Mouse (Mus musculus) forebrain, embryonic 10.5 days (tissue): ENCODE measurements around the gene Tcl1b4. TPM values are rescaled to one million over a fixed set of nuclear protein-coding genes. Genes with fewer than 3 reads are reported as not detected.
"Not testable (repeated sequence)": the region's sequence is repeated elsewhere in the genome, so short reads cannot be mapped to it uniquely, and the experiment has no call there.

Source experiments
- DNase-seq: peaks from one replicate; pipeline ENCODE4 v3.0.0-alpha.2; 2017; ENCODE audit warnings: low spot score; ENCODE audit errors: extremely low spot score
- H3K27ac ChIP-seq: fragments of 300-500 bp; sonication (generic); 2 replicates; pipeline ENCODE4 v1.5.1; 2016; ENCODE audit warnings: mild to moderate bottlenecking
- H3K27me3 ChIP-seq: fragments of 300-500 bp; sonication (generic); 2 replicates; pipeline ENCODE4 v1.6.1; 2016; ENCODE audit warnings: mild to moderate bottlenecking; ENCODE audit not compliant: poor library complexity, severe bottlenecking
- H3K36me3 ChIP-seq: fragments of 300-500 bp; sonication (generic); replicated peaks from 2 replicates; pipeline ENCODE4 v1.6.1; 2016; ENCODE audit warnings: mild to moderate bottlenecking, moderate library complexity
- H3K4me1 ChIP-seq: fragments of 300-500 bp; sonication (generic); 2 replicates; pipeline ENCODE4 v1.6.1; 2016
- H3K4me3 ChIP-seq: fragments of 300-500 bp; sonication (generic); 2 replicates; pipeline ENCODE4 v1.5.1; 2016; ENCODE audit warnings: mild to moderate bottlenecking, moderate library complexity
- H3K9me3 ChIP-seq: fragments of 300-500 bp; sonication (generic); 2 replicates; pipeline ENCODE4 v1.6.1; 2016; ENCODE audit warnings: mild to moderate bottlenecking, moderate library complexity
- WGBS: fragments of 180-500 bp; shearing (Covaris S2); methylation state at CpG from one replicate; pipeline ENCODE4 v1.1.7; 2016; 5-methylcytosine and 5-hydroxymethylcytosine counted together
- polyA plus RNA-seq: library from polyadenylated mRNA; unstranded; fragments of >200 nt; fragmentation: Nextera tagmentation; extraction: Ambion mirVana; gene quantifications from 2 replicates; pipeline ENCODE4 v1.2.1, GENCODE M21; 2016

Tcl1b4 gene
- not detected in 2 replicates for polyA plus RNA-seq

DNA sequence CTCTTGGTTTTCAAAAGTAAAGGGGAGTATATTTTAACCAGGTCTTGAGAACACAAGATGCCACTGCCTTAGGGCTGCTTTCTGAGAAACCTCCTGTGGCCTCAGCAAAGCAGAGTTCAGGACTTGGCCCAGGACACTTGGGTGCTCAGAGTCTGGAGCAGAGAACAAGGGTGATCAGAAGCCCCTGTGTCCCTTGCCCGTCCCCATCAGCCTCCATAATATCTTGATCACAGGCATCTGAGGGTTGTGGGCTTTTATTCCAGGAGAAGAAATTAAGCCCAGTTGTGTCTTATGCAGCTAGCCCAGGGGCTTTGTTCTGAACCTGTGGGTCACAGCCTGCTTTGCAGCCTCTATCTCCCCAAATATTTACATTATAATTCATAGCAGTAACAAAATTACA lies at the start of gene Tcl1b4:
Gene Tcl1b4 (plus strand): TSS at position 301 of the 400 bp plus-strand sequence.
- H3K27ac ChIP-seq, H3K4me1 ChIP-seq, H3K9me3 ChIP-seq, H3K36me3 ChIP-seq, H3K27me3 ChIP-seq, DNase-seq, H3K4me3 ChIP-seq: not testable (repeated sequence)
- WGBS, result 90% methylated on average over 1 of the region's 1 CpGs

GRCm38 (mm10) chr12:105155286-105155685 lies 46.5 kb upstream of the Tcl1b4 start:
- not testable (repeated sequence) for H3K27me3 ChIP-seq
- 80% methylated on average over 4 of the region's 4 CpGs for whole genome bisulfite sequencing

GRCm38 (mm10) chr12:105158842-105159241 lies 42.9 kb upstream of the Tcl1b4 start:
- 88% methylated on average over 6 of the region's 6 CpGs for WGBS
- Histone ChIP-seq H3K9me3 (no peaks in the 10 kb centered on the region), H3K4me1 (no peaks in the 10 kb centered on the region), H3K4me3 (no peak overlapping the region), H3K27me3 (no peaks in the 10 kb centered on the region), H3K36me3 (no peaks in the 10 kb centered on the region), H3K27ac (no peak overlapping the region)
- DNase-seq, result no peak

More at GRCm38 (mm10) chr12:105155286-105155685, 46.5 kb upstream of the Tcl1b4 start:
- not testable (repeated sequence) for H3K36me3 ChIP-seq, H3K4me1 ChIP-seq, H3K27ac ChIP-seq, DNase-seq, H3K4me3 ChIP-seq, H3K9me3 ChIP-seq

DNA sequence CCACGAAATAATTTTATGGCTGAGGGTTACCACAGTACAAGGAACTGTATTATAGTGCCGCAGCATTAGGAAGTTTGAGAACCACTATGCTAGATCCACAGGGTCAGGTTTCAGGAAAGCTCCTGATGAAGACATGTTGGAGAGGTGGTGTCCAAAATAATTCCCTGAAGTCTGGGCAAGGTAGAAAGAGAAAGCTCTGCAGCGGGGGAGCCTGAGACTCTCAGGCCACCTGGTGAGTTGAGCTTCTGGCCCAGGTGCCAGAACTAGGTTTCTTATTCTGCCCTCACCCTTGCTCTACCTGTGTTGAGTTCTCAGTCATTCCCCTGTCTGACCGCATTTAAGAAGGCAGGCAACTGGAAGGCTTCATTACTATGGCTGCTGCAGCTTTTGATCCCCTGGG lies 42.4 kb upstream of the Tcl1b4 start, which contains the start of gene Tcl1b1:
Gene Tcl1b1 (plus strand): TSS at position 301 of the 400 bp plus-strand sequence.
- Histone ChIP-seq H3K36me3 (no peaks in the 10 kb centered on the region), H3K27ac (no peak within 1 kb of the TSS), H3K9me3 (no peaks in the 10 kb centered on the region), H3K4me3 (no peak within 1 kb of the TSS), H3K27me3 (no peaks in the 10 kb centered on the region), H3K4me1 (no peaks in the 10 kb centered on the region)
- 80% methylated on average over 4 of the region's 4 CpGs for WGBS
- no peak for DNase-seq

- no peak for DNase-seq
- Histone ChIP-seq H3K4me3 (no peak overlapping the region), H3K27ac (no peak overlapping the region), H3K9me3 (no peaks in the 10 kb centered on the region), H3K36me3 (no peaks in the 10 kb centered on the region), H3K27me3 (no peaks in the 10 kb centered on the region), H3K4me1 (no peaks in the 10 kb centered on the region)
- 74% methylated on average over 3 of the region's 3 CpGs for WGBS
Observed at GRCm38 (mm10) chr12:105166734-105167133, 35.0 kb upstream of the Tcl1b4 start.

DNA sequence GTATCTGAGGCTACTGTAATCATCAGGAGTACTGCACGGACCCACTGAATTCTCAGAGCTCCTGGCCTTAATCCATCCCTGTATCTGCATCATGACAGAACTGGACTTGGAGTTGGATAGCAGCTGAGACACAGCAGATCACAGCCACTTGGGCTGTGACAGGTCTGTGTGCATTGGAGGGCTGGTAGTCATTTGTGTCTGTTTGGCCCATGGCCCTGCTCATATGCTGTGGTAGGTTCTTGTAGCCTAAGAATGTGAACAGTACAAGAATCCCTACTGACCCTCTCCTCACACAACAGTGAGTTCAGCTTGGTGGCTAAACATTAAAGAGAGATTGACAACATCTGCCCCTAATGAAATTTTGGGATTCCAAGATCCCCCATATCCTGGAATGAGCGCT lies 28.4 kb upstream of the Tcl1b4 start:
- no peak for DNase-seq
- Histone ChIP-seq H3K9me3 (no peaks in the 10 kb centered on the region), H3K4me1 (no peaks in the 10 kb centered on the region), H3K27me3 (no peaks in the 10 kb centered on the region), H3K36me3 (no peaks in the 10 kb centered on the region), H3K27ac (no peak overlapping the region), H3K4me3 (no peak overlapping the region)
- 92% methylated on average over 2 of the region's 2 CpGs for WGBS

GRCm38 (mm10) chr12:105174318-105174717 lies 27.4 kb upstream of the Tcl1b4 start:
- H3K27me3 ChIP-seq, H3K9me3 ChIP-seq, H3K36me3 ChIP-seq, H3K27ac ChIP-seq, H3K4me1 ChIP-seq, DNase-seq, H3K4me3 ChIP-seq: not testable (repeated sequence)
- WGBS, result 40% methylated on average over 2 of the region's 2 CpGs

GRCm38 (mm10) chr12:105176044-105176443 lies 25.7 kb upstream of the Tcl1b4 start, which contains the start of gene Tcl1b5:
TSS of gene Tcl1b5 (plus strand) at chr12:105176344.
- not testable (repeated sequence) for H3K4me1 ChIP-seq, H3K27me3 ChIP-seq, H3K4me3 ChIP-seq, H3K27ac ChIP-seq, H3K9me3 ChIP-seq, DNase-seq, H3K36me3 ChIP-seq
- 82% methylated on average over 3 of the region's 3 CpGs for WGBS

GRCm38 (mm10) chr12:105181040-105181644 lies 20.6 kb upstream of the Tcl1b4 start:
- not testable (repeated sequence) for H3K27me3 ChIP-seq, H3K36me3 ChIP-seq, H3K4me1 ChIP-seq, DNase-seq, H3K4me3 ChIP-seq, H3K27ac ChIP-seq, H3K9me3 ChIP-seq
- WGBS, result 77% methylated on average over 4 of the region's 4 CpGs

GRCm38 (mm10) chr12:105188980-105189379 lies 12.8 kb upstream of the Tcl1b4 start:
- H3K27ac ChIP-seq, H3K27me3 ChIP-seq, H3K4me1 ChIP-seq, H3K9me3 ChIP-seq, H3K36me3 ChIP-seq, DNase-seq, H3K4me3 ChIP-seq: not testable (repeated sequence)
- WGBS, result 64% methylated on average over 2 of the region's 2 CpGs

DNA sequence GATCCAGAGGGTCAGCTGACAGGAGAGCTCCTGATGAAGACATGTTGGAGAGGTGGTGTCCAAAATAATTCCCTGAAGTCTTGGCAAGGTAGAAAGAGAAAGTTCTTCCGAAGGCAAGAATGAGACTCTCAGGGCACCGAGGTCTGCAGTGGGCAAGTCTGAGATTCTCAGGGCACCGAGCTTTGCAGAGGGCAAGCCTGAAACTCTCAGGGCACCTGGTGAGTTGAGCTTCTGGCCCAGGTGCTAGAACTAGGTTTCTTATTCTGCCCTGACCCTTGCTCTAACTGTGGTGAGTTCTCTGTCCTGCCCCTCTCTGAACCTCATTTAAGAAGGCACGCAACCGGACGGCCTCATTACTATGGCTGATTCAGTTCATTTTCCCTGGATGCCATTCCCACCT lies 11.0 kb upstream of the Tcl1b4 start, which contains the start of gene Tcl1b3:
Gene Tcl1b3 (plus strand): TSS at position 301 of the 400 bp plus-strand sequence.
- WGBS, result 97% methylated on average over 6 of the region's 6 CpGs
- H3K4me3 ChIP-seq, H3K4me1 ChIP-seq: not testable (repeated sequence)

GRCm38 (mm10) chr12:105199684-105200497 lies 1.9 kb upstream of the Tcl1b4 start:
- H3K27me3 ChIP-seq, H3K36me3 ChIP-seq, H3K4me3 ChIP-seq, H3K4me1 ChIP-seq, H3K9me3 ChIP-seq: not testable (repeated sequence)
- peak; percentile 17 for DNase-seq
- WGBS, result 24% methylated on average over 7 of the region's 7 CpGs
- H3K27ac ChIP-seq, result peak overlapping the region; percentile 45

More for the DNA sequence above, 11.0 kb upstream of the Tcl1b4 start, which contains the start of gene Tcl1b3:
- H3K27ac ChIP-seq, H3K36me3 ChIP-seq, DNase-seq, H3K9me3 ChIP-seq, H3K27me3 ChIP-seq: not testable (repeated sequence)

- H3K4me1 ChIP-seq, result peaks cover 9% of the 10 kb centered on the region
- no peaks in the 10 kb centered on the region for H3K9me3 ChIP-seq
- DNase-seq, result no peak
- no peaks in the 10 kb centered on the region for H3K36me3 ChIP-seq
- H3K27ac ChIP-seq, result no peak overlapping the region
- H3K27me3 ChIP-seq, result no peaks in the 10 kb centered on the region
- H3K4me3 ChIP-seq, result no peak overlapping the region
- 88% methylated on average over 1 of the region's 1 CpGs for WGBS
Observed at GRCm38 (mm10) chr12:105207071-105207470, 5.3 kb downstream of the Tcl1b4 start.
